Mouse (Mus musculus) hindbrain, postnatal 0 days (tissue): ENCODE results near the gene Mctp1. TPM values are rescaled to one million over a fixed set of nuclear protein-coding genes. Genes with fewer than 3 reads are reported as not detected.
A peak's percentile ranks its signal among the peaks of the same experiment; 100 is the strongest.

Experiments
- ATAC-seq: fragments of 200-750 bp; cut with Nextera tagmentation; 2 replicates; pipeline ENCODE4 v1.8.0; 2017; ENCODE audit warnings: mild to moderate bottlenecking, moderate TSS enrichment, moderate library complexity
- DNase-seq: peaks from one replicate; pipeline ENCODE4 v3.0.0-alpha.2; 2015; ENCODE audit warnings: low spot score
- H3K27ac ChIP-seq: fragments of 300-500 bp; sonication (generic); 2 replicates; pipeline ENCODE4 v1.5.1; 2014; ENCODE audit warnings: mild to moderate bottlenecking
- H3K27me3 ChIP-seq: fragments of 300-500 bp; sonication (generic); 2 replicates; pipeline ENCODE4 v1.6.1; 2014; ENCODE audit warnings: low read length, mixed read lengths; ENCODE audit not compliant: insufficient read depth
- H3K36me3 ChIP-seq: fragments of 300-500 bp; sonication (generic); 2 replicates; pipeline ENCODE4 v1.6.1; 2014; ENCODE audit warnings: low read length, mixed read lengths; ENCODE audit not compliant: insufficient read depth
- H3K4me1 ChIP-seq: fragments of 300-500 bp; sonication (generic); 2 replicates; pipeline ENCODE4 v1.6.1; 2014; ENCODE audit warnings: antibody characterized with exemption, low read length, mixed read lengths; ENCODE audit not compliant: insufficient read depth
- H3K4me2 ChIP-seq: fragments of 300-500 bp; sonication (generic); 2 replicates; pipeline ENCODE4 v1.6.1; 2014; ENCODE audit warnings: low read depth, mild to moderate bottlenecking, low read length, moderate library complexity, mixed read lengths
- H3K4me3 ChIP-seq: fragments of 300-500 bp; sonication (generic); 2 replicates; pipeline ENCODE4 v1.5.1; 2014; ENCODE audit warnings: low read length
- H3K9ac ChIP-seq: fragments of 300-500 bp; sonication (generic); replicated peaks from 2 replicates; pipeline ENCODE4 v1.6.1; 2014; ENCODE audit warnings: mild to moderate bottlenecking, low read length, moderate library complexity, mixed read lengths
- H3K9me3 ChIP-seq: fragments of 300-500 bp; sonication (generic); 2 replicates; pipeline ENCODE4 v1.6.1; 2016; ENCODE audit warnings: low read length, mixed read lengths
- CTCF ChIP-seq: IDR thresholded peaks from 2 replicates; pipeline ENCODE4 v1.5.1; 2016; ENCODE audit warnings: antibody characterized with exemption, control low read depth, low read depth
- WGBS: fragments of 180-500 bp; shearing (Covaris S2); extraction: QIAGEN DNeasy Blood & Tissue Kit; methylation state at CpG from one replicate; pipeline ENCODE4 v1.1.7; 2014; 5-methylcytosine and 5-hydroxymethylcytosine counted together
- polyA plus RNA-seq: library from polyadenylated mRNA; unstranded; fragments of >200 nt; fragmentation: Nextera tagmentation; extraction: Ambion mirVana; gene quantifications from 2 replicates; pipeline ENCODE4 v1.2.1, GENCODE M21; 2015
- total RNA-seq: library from RNA; depleted of rRNA; stranded (reverse); fragments of >200 nt; gene quantifications from 2 replicates; pipeline ENCODE4 v1.2.3, GENCODE M21; 2014

Mctp1 gene
- total and polyA plus RNA-seq, 2 experiments from 2014 or later = 4.9 to 8.3 TPM

GRCm38 (mm10) chr13:76690697-76691096, 306.4 kb downstream of the Mctp1 start:
- Histone ChIP-seq H3K9me3 (no peaks in the 10 kb centered on the region), H3K27ac (no peak overlapping the region), H3K4me1 (no peaks in the 10 kb centered on the region), H3K36me3 (no peaks in the 10 kb centered on the region), H3K4me3 (no peak overlapping the region), H3K9ac (no peak overlapping the region), H3K27me3 (no peaks in the 10 kb centered on the region), H3K4me2 (no peak overlapping the region)
- WGBS = 74% methylated on average over 1 of the region's 1 CpGs
- no peak for TF ChIP-seq CTCF
- ATAC-seq (no peak), DNase-seq (no peak)

DNA sequence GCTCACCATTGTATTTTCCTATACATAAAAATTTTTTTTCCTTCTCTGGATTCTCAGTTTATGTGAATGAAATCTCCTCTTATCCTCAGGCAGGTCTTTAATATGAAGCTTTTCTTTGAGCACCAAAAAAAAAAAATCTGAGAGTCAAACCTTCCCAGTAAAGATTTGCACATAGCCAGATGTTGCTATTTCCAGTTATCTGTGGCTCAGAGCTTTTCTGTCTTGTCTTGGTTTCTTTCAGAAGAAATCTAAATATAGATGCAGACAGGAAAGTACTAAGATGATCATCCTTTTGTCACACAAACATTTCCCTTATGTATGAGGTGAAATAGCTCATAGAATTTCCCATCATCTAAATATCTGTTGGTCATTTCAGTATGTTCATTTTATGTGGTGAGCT, 349.7 kb downstream of the Mctp1 start:
- H3K27ac ChIP-seq = no peak overlapping the region
- no peak for ATAC-seq

GRCm38 (mm10) chr13:76750663-76751429, 366.5 kb downstream of the Mctp1 start:
- Histone ChIP-seq H3K4me2 (no peak overlapping the region), H3K27ac (no peak overlapping the region), H3K36me3 (no peaks in the 10 kb centered on the region), H3K9ac (no peak overlapping the region), H3K4me1 (no peaks in the 10 kb centered on the region), H3K27me3 (no peaks in the 10 kb centered on the region), H3K9me3 (no peaks in the 10 kb centered on the region), H3K4me3 (no peak overlapping the region)
- 81% methylated on average over 4 of the region's 4 CpGs for WGBS
- TF ChIP-seq CTCF = no peak
- no peak for ATAC-seq
- DNase-seq = no peak

More for the DNA sequence above, 349.7 kb downstream of the Mctp1 start:
- Histone ChIP-seq H3K36me3 (no peaks in the 10 kb centered on the region), H3K27me3 (no peaks in the 10 kb centered on the region), H3K9me3 (no peaks in the 10 kb centered on the region), H3K4me2 (no peak overlapping the region), H3K9ac (no peak overlapping the region), H3K4me3 (no peak overlapping the region), H3K4me1 (no peaks in the 10 kb centered on the region)
- no peak for DNase-seq
- TF ChIP-seq CTCF = no peak

- no peaks in the 10 kb centered on the region for H3K27me3 ChIP-seq
- WGBS = 21% methylated on average over 6 of the region's 6 CpGs
- no peak overlapping the region for H3K4me3 ChIP-seq
- TF ChIP-seq CTCF = peak; percentile 83
- H3K36me3 ChIP-seq = no peaks in the 10 kb centered on the region
- H3K9me3 ChIP-seq = no peaks in the 10 kb centered on the region
- no peak overlapping the region for H3K27ac ChIP-seq
- no peak overlapping the region for H3K9ac ChIP-seq
- ATAC-seq = peak; percentile 63; the same call in 1 of the 2 replicates
- DNase-seq = peak; percentile 82
- H3K4me2 ChIP-seq = no peak overlapping the region
- no peaks in the 10 kb centered on the region for H3K4me1 ChIP-seq
Observed at GRCm38 (mm10) chr13:76759832-76760490, 375.6 kb downstream of the Mctp1 start.

DNA sequence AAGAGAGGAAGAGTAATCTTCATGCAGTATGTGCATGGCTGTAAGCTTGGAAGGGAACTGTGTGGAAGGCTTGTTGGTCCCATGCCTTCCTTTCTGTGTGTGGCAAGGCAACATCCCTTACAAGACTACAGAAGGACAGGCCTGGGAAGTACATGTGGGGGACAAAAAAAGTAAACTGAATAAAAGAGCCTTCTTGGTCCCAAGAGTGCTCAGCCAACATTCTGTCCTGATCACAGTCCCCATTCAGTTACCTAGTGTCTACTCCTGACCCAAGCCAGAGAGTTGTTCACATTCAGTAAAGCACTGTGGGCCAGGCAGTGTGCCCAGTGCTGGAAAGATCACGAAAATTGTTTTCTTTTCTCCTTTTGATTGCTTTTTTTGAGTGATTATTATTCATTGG, 415.3 kb downstream of the Mctp1 start:
- H3K4me2 ChIP-seq = no peak overlapping the region
- no peak overlapping the region for H3K27ac ChIP-seq
- no peaks in the 10 kb centered on the region for H3K36me3 ChIP-seq
- H3K9me3 ChIP-seq = no peaks in the 10 kb centered on the region
- DNase-seq (peak; percentile 35), ATAC-seq (peak; percentile 78; the same call in 1 of the 2 replicates)
- H3K4me3 ChIP-seq = no peak overlapping the region
- no peak for TF ChIP-seq CTCF
- WGBS = 70% methylated on average over 1 of the region's 1 CpGs
- no peaks in the 10 kb centered on the region for H3K4me1 ChIP-seq
- H3K9ac ChIP-seq = no peak overlapping the region
- no peaks in the 10 kb centered on the region for H3K27me3 ChIP-seq

DNA sequence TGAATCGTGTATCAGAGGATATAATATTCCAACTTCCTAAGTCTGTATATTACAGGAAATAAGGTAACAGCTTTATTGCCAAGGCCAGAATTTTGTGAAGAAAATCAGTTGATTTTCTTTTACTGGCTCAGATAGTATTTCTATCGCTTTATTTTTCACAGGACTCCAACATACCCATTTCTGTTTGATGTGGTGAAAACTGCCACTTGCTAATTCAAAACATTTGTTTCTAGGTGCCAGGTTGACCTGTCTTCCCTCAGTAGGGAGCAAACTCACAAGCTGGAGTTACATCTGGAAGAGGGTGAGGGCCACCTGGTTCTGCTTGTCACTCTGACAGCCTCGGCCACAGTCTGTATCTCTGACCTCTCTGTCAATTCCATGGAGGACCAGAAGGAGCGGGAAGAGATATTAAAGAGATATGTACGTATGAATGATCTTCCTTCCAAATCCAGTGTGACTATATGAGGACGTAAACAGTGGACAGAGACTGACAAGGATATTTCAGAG, 416.8 kb downstream of the Mctp1 start:
- H3K4me1 ChIP-seq = no peaks in the 10 kb centered on the region
- no peak overlapping the region for H3K4me2 ChIP-seq
- H3K9me3 ChIP-seq = no peaks in the 10 kb centered on the region
- 81% methylated on average over 6 of the region's 6 CpGs for whole genome bisulfite sequencing
- ATAC-seq (no peak), DNase-seq (no peak)
- no peak overlapping the region for H3K4me3 ChIP-seq
- no peak overlapping the region for H3K27ac ChIP-seq
- H3K9ac ChIP-seq = no peak overlapping the region
- no peaks in the 10 kb centered on the region for H3K36me3 ChIP-seq
- no peak for TF ChIP-seq CTCF
- no peaks in the 10 kb centered on the region for H3K27me3 ChIP-seq
